In the genomic region with DNA sequence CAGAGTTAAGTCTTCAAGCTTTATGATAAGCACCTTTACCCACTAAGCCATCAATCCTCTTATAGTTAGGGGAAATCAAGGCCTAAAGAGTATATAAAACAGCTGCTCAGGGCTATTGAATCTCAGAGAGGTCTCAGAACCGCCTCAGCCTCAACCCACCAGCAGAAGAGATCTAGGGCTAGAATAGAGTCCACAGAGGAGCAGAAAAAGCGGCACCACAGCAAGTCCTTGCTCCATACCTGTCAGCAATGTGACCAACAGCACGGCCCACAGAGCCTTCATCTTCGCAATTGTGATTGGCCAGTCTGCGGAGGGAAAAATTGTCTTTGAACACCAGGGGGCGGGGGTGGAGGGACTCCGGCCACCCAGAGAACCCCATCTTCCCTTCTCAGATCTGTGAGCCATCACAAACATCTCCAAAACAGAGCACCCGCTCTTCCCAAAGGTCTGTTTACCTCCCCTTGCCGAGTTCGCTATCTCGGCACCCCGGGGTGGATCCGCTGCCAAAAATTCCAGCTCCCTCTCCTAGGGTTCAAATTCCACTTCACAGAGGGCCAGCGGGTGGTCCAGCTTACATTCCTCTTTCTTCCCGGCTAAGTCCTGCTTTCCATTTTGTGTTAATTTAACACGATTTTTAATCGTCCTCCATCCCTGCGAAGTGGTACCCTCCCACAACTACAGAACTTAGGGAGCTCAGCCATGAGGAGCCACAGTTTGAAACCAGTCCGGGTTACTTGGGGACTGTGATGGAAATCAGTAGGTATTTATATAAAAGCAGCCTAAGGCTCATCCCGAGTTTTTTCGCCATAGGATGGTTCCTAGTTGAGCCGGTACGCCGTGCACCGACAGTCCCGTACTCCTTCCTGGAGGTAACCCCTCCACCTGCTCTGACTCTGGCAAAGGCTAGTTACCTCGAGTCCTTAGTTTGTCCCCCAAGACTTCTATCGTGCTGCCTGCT, we compare ENCODE assay signal across 1 mouse cellular context.
TF ChIP-seq lines count a peak whose summit lies in the region.

No protein-coding gene starts in this region.

TF ChIP-seq in CH12.LX, 34 proteins besides CTCF, POLR2A, EP300 and RAD21:
- TF ChIP-seq KAT2A (IDR thresholded peaks at IDR 0.05; ENCODE audit: insufficient replicate concordance, low read length) (no peak), ZC3H11A (IDR thresholded peaks at IDR 0.05; ENCODE audit: low read depth, low read length) (no peak), MXI1 (IDR thresholded peaks at IDR 0.05; ENCODE audit: low read depth, low read length) (no peak), HCFC1 (IDR thresholded peaks at IDR 0.05; ENCODE audit: low read depth, low read length) (no peak), POLR2AphosphoS2 (IDR thresholded peaks at IDR 0.05; ENCODE audit: low read depth, low read length) (no peak), GABPA (IDR thresholded peaks at IDR 0.05; ENCODE audit: insufficient replicate concordance, low read depth, low read length) (no peak), ZKSCAN1 (IDR thresholded peaks at IDR 0.05; ENCODE audit: borderline replicate concordance, low read depth, low read length) (no peak), MAX (IDR thresholded peaks at IDR 0.05; ENCODE audit: low read length) (no peak), ZMIZ1 (IDR thresholded peaks at IDR 0.05; ENCODE audit: low read depth, low read length) (no peak), BHLHE40 (IDR thresholded peaks at IDR 0.05; ENCODE audit: low read depth, low read length) (no peak), PAX5 (IDR thresholded peaks at IDR 0.05; ENCODE audit: low read length) (no peak), CHD1 (IDR thresholded peaks at IDR 0.05; ENCODE audit: low read depth, low read length) (no peak), NRF1 (IDR thresholded peaks at IDR 0.05; ENCODE audit: low read depth, low read length) (no peak), SIN3A (IDR thresholded peaks at IDR 0.05; ENCODE audit: low read length) (no peak), SMC3 (IDR thresholded peaks at IDR 0.05; ENCODE audit: low read depth, low read length) (no peak), TBP (conservative IDR thresholded peaks at IDR 0.05; ENCODE audit: low read depth, low read length) (no peak)
